Mouse (Mus musculus) liver, embryonic 15.5 days (tissue): Measurements from ENCODE around the gene Dalrd3. TPM values are rescaled to one million over a fixed set of nuclear protein-coding genes. Genes with fewer than 3 reads are reported as not detected.

Experiments
- ATAC-seq: fragments of 200-750 bp; cut with Nextera tagmentation; 2 replicates; pipeline ENCODE4 v1.8.0; 2017; ENCODE audit warnings: moderate number of reproducible peaks, mild to moderate bottlenecking, moderate library complexity; ENCODE audit not compliant: insufficient read depth
- H3K27ac ChIP-seq: fragments of 300-500 bp; sonication (generic); replicated peaks from 2 replicates; pipeline ENCODE4 v1.5.1; 2015; ENCODE audit warnings: mild to moderate bottlenecking, inconsistent platforms
- H3K27me3 ChIP-seq: fragments of 300-500 bp; sonication (generic); 2 replicates; pipeline ENCODE4 v1.6.1; 2015; ENCODE audit warnings: mild to moderate bottlenecking, inconsistent platforms
- H3K36me3 ChIP-seq: fragments of 300-500 bp; sonication (generic); replicated peaks from 2 replicates; pipeline ENCODE4 v1.6.1; 2015; ENCODE audit warnings: moderate library complexity, mild to moderate bottlenecking, inconsistent platforms
- H3K4me1 ChIP-seq: fragments of 300-500 bp; sonication (generic); replicated peaks from 2 replicates; pipeline ENCODE4 v1.6.1; 2015; ENCODE audit warnings: inconsistent platforms
- H3K4me2 ChIP-seq: fragments of 300-500 bp; sonication (generic); 2 replicates; pipeline ENCODE4 v1.6.1; 2015; ENCODE audit warnings: moderate library complexity, mild to moderate bottlenecking, inconsistent platforms
- H3K4me3 ChIP-seq: fragments of 300-500 bp; sonication (generic); replicated peaks from 2 replicates; pipeline ENCODE4 v1.5.1; 2015; ENCODE audit warnings: mild to moderate bottlenecking, inconsistent platforms
- H3K9ac ChIP-seq: fragments of 300-500 bp; sonication (generic); 2 replicates; pipeline ENCODE4 v1.6.1; 2015; ENCODE audit warnings: moderate library complexity, mild to moderate bottlenecking, inconsistent platforms
- H3K9me3 ChIP-seq: fragments of 300-500 bp; sonication (generic); replicated peaks from 2 replicates; pipeline ENCODE4 v1.6.1; 2016; ENCODE audit warnings: inconsistent platforms
- WGBS: fragments of 180-500 bp; shearing (Covaris S2); methylation state at CpG from one replicate; pipeline ENCODE4 v1.1.7; 2015; ENCODE audit warnings: mixed read lengths; ENCODE audit not compliant: insufficient replicate concordance; 5-methylcytosine and 5-hydroxymethylcytosine counted together
- polyA plus RNA-seq: library from polyadenylated mRNA; unstranded; fragments of >200 nt; fragmentation: Nextera tagmentation; extraction: Ambion mirVana; gene quantifications from 2 replicates; pipeline ENCODE4 v1.2.1, GENCODE M21; 2015

Gene Dalrd3
- polyA plus RNA-seq, 1 experiment from 2014 or later: 29.2 TPM

DNA sequence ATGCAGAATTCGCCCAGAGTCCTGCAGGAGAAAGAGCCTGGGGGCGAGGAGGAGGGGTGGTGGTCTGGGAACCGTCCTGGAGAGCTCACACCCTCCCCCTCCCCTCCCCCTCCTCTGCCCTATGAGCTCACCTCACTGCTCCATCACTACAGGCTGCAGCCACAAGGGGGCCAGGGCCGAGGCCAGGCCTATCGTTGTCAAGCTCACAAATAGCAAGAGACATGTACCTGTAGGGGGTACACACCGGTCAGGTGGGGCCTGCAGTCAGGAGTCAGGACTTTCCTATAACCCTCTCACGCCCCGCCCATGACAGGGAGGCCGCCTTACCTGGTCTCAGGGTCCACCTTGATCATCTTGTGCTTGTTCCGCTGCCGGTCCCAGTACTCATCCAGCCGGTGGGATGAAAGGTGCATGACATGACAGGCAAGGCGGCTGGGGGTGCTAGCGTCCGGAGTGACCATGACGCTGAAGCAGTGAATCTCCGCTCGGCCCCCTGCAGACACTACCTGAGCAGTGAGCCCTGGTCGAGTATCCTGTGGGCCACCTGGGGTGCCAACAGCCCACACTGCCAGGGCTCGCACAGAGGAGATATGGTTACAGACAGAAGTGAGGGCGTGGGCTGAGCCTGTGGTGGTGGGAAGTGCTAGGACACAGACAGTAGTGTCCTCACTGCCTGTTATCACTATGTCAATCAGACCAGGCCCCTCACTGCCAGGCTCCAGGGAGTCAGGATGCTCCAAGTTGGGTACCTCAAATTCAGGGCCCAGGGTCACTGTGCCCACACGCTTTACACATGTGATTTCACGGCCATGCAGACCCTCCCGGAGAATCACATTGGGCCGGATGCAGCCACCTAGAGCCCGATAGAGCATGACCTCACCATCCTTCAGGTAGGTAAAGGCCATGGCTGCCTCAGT lies 4.3 kb downstream of the Dalrd3 start:
- H3K9ac ChIP-seq: no peak overlapping the region
- ATAC-seq: no peak
- no peak overlapping the region for H3K4me3 ChIP-seq
- peaks cover 47% of the 10 kb centered on the region for H3K4me1 ChIP-seq
- H3K36me3 ChIP-seq: peaks cover 25% of the 10 kb centered on the region
- H3K27me3 ChIP-seq: no peaks in the 10 kb centered on the region
- no peak overlapping the region for H3K4me2 ChIP-seq
- no peaks in the 10 kb centered on the region for H3K9me3 ChIP-seq
- H3K27ac ChIP-seq: no peak overlapping the region
- WGBS: 59% methylated on average over 26 of the region's 26 CpGs

DNA sequence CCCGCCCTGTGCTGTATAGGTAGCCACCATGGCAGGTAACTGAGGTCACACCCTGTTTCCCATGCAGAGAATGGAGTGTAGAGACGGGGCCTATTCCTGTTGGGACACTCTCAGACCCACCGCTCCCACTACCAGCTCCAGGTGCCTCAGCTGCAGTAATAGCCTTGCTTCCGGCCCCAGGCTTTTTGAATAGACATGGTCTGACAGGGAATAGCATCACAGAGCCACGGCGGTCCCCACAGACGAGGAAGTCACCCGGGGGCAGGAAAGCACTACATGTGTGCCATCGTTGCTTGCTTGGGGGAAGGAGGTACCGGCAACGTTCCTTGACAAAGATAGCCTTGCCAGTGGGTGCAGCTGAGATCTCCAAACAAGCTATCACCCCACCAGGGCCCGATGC lies 5.2 kb downstream of the Dalrd3 start:
- Histone ChIP-seq H3K4me2 (no peak overlapping the region), H3K9ac (no peak overlapping the region), H3K36me3 (peaks cover 25% of the 10 kb centered on the region), H3K27ac (no peak overlapping the region), H3K4me1 (peaks cover 46% of the 10 kb centered on the region), H3K4me3 (no peak overlapping the region), H3K27me3 (no peaks in the 10 kb centered on the region), H3K9me3 (no peaks in the 10 kb centered on the region)
- ATAC-seq: no peak
- WGBS: 66% methylated on average over 12 of the region's 12 CpGs

DNA sequence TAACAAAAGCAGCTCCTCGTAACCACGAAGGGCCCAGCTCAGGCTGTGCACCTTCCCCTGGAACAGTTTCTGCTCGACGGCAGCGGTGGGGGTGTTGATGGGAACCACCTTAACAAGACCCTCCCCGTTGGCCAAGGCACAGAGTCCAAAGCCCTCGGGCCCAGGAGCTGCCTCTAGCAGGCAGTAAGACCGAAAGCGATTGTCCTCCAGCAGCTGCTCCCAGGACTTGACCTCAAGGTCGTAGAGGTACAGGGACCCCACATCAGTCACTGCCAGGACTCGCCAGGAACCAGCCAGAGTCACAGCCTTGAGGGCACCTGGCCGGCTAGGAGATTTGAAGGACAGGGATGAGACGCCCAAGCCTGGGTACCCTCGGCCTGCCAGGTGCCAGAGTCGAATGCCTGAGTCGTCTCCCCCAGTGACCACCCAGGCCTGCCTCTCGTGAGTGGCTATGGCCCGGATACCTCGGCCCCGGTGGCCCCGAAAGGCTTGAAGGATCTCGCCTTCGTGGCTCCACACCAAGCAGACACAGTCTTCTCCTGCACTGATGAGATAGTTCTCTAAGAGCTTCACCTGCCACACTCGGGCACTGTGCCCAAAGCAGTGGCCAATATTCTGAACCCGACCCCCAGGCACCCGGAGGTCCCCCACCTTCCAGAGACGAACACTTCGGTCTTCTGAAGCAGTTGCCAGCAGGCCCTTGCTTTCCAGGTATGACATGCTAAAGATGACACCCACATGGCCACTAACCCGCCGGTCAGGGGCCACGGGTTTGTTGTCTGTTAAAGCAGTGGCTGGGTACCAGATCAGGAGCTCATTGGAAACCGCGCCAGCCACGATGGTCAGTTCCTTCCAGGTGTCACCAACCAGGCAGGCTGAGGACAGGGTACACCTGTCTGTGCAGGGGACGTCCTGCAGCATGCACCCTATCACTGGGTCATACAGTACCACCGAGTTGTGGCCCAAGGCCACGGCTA lies 5.9 kb downstream of the Dalrd3 start:
- Histone ChIP-seq H3K9ac (no peak overlapping the region), H3K9me3 (no peaks in the 10 kb centered on the region), H3K27me3 (no peaks in the 10 kb centered on the region), H3K27ac (no peak overlapping the region), H3K4me3 (no peak overlapping the region), H3K36me3 (peaks cover 25% of the 10 kb centered on the region), H3K4me1 (peaks cover 39% of the 10 kb centered on the region), H3K4me2 (no peak overlapping the region)
- WGBS: 80% methylated on average over 37 of the region's 37 CpGs
- no peak for ATAC-seq

DNA sequence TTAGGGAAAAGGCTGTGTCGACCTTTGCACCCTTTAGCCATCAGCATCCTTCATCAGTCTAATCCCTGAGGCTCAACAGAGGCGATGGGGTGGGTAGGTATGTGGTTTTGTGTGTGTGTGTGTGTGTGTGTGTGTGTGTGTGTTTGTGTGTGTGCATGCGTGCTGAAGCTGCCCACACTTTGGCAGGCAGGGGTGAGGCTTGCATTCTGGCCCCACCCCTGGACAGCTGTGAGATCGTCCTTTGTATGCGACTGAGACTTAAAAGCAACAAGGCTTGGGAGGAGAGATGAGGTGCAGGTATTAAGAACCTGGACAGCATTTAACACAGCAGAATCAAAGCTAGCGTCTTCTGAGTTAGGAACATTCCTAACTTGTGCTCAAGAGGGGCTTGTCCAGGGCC lies 7.3 kb downstream of the Dalrd3 start:
- Histone ChIP-seq H3K9ac (no peak overlapping the region), H3K4me3 (no peak overlapping the region)
- 58% methylated on average over 6 of the region's 6 CpGs for WGBS

DNA sequence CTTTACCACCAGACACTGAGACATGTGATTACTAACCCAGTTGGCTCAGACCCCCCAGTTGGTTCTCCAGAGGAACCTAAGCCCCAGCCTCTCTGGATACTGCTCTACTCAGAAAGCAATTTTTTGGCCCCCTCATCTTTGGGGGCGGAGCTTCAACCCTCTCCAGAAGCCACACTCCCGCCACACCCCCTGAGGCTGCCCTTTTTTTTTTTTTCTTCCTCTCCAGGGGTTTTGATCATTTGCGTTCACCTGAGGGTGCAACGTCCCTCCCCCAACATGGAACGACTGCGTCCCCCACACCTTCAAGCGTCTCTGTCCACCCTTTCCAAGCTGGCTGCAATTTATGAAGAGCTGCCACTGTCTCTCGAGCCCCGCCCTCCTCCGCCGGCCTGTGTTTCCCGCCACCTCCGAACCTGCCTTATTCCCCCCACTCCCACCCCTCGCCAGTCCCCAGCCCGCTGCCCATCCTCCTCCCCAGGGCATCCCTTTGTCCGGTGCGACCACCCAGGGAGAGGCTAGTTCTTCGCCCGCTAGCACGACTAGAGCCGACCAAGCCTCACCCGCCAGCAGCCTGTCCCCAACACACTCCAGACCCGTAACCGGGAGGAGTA lies 8.4 kb downstream of the Dalrd3 start:
- H3K9me3 ChIP-seq: no peaks in the 10 kb centered on the region
- H3K27me3 ChIP-seq: no peaks in the 10 kb centered on the region
- H3K9ac ChIP-seq: peak overlapping the region; percentile 79
- peak overlapping the region; percentile 72 for H3K4me3 ChIP-seq
- H3K27ac ChIP-seq: peak overlapping the region; percentile 78
- peaks cover 30% of the 10 kb centered on the region for H3K4me1 ChIP-seq
- peak; percentile 12 for ATAC-seq
- peaks cover 4% of the 10 kb centered on the region for H3K36me3 ChIP-seq
- WGBS: under 1% methylated on average over 24 of the region's 24 CpGs
- peak overlapping the region; percentile 91 for H3K4me2 ChIP-seq

More for the DNA sequence above, 7.3 kb downstream of the Dalrd3 start:
- H3K4me1 ChIP-seq: peaks cover 30% of the 10 kb centered on the region
- ATAC-seq: no peak
- H3K9me3 ChIP-seq: no peaks in the 10 kb centered on the region
- no peaks in the 10 kb centered on the region for H3K27me3 ChIP-seq
- H3K36me3 ChIP-seq: peaks cover 14% of the 10 kb centered on the region
- H3K27ac ChIP-seq: no peak overlapping the region
- H3K4me2 ChIP-seq: no peak overlapping the region

DNA sequence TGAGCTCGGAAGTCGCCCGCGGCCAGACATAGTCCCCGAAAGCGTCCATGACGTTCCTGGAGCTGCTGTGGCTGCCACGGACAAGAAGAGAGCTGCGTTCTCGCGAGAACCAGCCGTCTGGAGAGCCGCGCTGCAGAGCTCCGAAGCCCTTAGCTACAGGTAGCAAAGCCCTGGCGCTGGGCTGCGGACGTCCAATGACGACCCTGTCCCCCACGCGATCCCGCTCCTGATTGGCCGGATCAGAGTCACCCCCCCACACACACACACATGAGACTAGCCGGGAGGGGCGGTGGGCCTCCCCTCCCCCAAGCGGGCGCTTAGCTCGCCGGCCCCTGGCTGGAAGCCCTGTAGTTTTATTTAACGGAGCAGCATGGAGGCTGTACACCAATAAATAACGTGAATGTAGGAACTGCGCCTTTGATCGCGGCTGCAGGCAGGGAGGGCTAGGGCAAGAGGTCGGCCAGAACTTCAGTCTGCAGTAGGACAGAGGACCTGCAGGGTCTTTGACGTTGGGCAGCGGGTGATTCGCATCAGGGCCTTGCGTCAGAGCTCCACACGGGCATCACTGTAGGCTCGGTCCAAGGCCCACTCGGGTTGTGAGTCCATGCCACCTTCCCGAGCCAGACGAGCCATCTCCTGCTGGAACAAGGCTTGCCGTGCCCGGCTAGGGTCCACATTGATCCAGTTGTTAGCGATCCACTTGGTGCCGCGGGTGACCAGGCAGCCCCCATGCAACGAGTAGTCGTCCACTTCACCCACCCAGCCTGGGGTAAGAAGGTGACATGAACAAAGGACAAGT lies 9.1 kb downstream of the Dalrd3 start, which contains the start of gene Wdr6:
TSS of gene Wdr6 (minus strand) at position 195 of the 799 bp plus-strand sequence.
- peaks cover 30% of the 10 kb centered on the region for H3K4me1 ChIP-seq
- H3K9me3 ChIP-seq: no peaks in the 10 kb centered on the region
- H3K9ac ChIP-seq: peak within 1 kb of the TSS; percentile 79
- H3K27me3 ChIP-seq: no peaks in the 10 kb centered on the region
- H3K4me2 ChIP-seq: peak within 1 kb of the TSS; percentile 91
- ATAC-seq: peak; percentile 86
- peak within 1 kb of the TSS; percentile 78 for H3K27ac ChIP-seq
- no peaks in the 10 kb centered on the region for H3K36me3 ChIP-seq
- WGBS: 6% methylated on average over 51 of the region's 51 CpGs
- peak within 1 kb of the TSS; percentile 72 for H3K4me3 ChIP-seq

DNA sequence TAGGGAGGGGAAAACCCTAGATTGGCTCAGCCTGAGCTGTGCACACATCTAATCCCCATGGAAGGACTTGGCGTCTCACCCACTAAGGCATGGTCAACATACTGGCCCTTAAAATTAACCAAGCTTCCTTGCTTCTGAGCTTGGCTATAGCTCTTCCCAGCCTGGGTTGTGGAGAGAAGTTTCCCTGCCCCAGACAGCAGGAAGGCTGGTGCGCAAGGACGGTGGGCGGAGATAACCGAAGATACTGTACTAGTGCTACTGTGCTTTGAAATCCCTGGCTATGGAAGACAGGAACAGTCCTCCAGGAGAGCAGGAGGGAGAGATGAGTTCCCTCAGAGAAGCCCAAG lies 9.6 kb downstream of the Dalrd3 start:
- 60% methylated on average over 5 of the region's 5 CpGs for WGBS

DNA sequence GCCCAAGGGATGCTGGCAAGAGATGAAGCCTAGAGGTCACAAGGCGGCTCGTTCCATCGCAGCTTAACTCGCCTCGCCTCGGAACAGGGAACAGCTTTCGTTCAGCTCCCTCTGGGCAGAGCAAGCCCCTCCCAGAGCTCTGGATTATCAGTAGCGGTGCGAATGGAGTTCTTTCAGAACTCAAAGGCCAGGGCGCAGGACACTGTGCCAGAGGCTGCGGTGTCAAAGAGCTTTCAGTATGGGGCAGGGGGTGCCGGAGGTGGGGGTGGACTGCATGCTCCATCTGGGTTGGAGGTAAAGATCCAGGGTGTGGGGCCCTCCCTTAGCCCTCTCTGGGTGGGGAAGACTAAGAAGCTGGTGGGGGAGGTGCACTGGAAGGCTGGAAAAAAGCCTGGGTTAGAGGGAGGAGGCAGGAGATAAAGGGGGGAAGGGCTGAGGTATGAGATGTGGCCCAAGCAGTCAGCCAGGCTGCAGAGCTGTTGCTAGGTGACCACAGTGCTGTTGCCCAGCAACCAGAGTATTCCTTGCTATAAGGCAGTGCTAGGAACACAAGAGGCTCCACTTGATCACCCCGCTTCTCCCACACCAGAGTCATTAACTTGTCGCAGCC lies 18.0 kb downstream of the Dalrd3 start:
- no peaks in the 10 kb centered on the region for H3K27me3 ChIP-seq
- WGBS: 39% methylated on average over 14 of the region's 14 CpGs
- no peak overlapping the region for H3K4me2 ChIP-seq
- no peak overlapping the region for H3K9ac ChIP-seq
- H3K9me3 ChIP-seq: no peaks in the 10 kb centered on the region
- H3K36me3 ChIP-seq: no peaks in the 10 kb centered on the region
- peaks cover 7% of the 10 kb centered on the region; the same call in 1 of the 2 replicates for H3K4me1 ChIP-seq
- no peak overlapping the region for H3K4me3 ChIP-seq
- ATAC-seq: no peak
- H3K27ac ChIP-seq: no peak overlapping the region

More for the DNA sequence above, 9.6 kb downstream of the Dalrd3 start:
- H3K27me3 ChIP-seq: no peaks in the 10 kb centered on the region
- peak overlapping the region; percentile 79; the same call in 1 of the 2 replicates for H3K9ac ChIP-seq
- peak overlapping the region; percentile 91 for H3K4me2 ChIP-seq
- H3K4me3 ChIP-seq: peak overlapping the region; percentile 72
- ATAC-seq: no peak
- no peaks in the 10 kb centered on the region for H3K9me3 ChIP-seq
- peak overlapping the region; percentile 56; the same call in 1 of the 2 replicates for H3K27ac ChIP-seq
- H3K4me1 ChIP-seq: peaks cover 30% of the 10 kb centered on the region
- no peaks in the 10 kb centered on the region for H3K36me3 ChIP-seq

DNA sequence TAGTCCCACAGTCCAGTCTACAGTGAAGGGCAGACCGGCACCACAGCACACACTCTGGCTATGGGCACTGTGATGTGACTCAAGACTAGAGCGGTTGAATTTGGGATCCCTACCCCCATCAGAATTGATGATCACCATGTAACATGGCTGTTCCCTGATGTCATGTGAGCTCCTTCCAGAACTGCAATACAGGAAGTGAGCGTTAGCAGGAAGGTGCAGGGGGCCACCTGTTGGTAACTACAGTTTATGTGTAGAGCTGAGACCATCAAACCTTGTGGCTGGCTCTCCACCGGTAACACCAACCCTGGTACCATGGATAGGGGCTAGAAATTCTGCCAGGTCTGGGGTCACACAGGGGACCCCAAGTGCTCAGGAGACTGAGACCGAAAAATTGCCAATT lies 19.5 kb downstream of the Dalrd3 start:
- Histone ChIP-seq H3K9ac (no peak overlapping the region), H3K4me3 (no peak overlapping the region), H3K4me2 (no peak overlapping the region), H3K36me3 (no peaks in the 10 kb centered on the region), H3K4me1 (peaks cover 7% of the 10 kb centered on the region; the same call in 1 of the 2 replicates), H3K27me3 (no peaks in the 10 kb centered on the region), H3K9me3 (no peaks in the 10 kb centered on the region), H3K27ac (no peak overlapping the region)
- WGBS: 60% methylated on average over 5 of the region's 5 CpGs
- ATAC-seq: no peak

DNA sequence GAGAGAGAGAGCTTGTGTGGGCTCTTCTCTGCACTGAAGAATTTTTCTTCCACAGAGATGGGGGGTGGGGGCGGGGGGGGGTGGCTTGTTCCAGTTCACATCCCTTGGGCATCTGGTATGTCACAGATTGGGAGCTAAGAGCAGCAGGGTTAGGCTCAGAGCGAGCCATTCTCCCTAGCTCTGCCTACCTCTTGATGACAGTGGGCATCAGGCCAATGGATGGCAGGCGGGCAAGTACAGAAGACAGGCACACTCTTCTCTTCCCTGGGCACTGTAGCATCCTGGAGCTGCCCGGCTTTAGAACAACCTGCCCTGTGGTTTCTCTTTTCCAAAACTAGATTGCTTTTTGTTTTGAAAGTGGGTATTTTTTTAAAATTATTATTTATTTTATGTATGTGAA lies 21.8 kb downstream of the Dalrd3 start:
- 76% methylated on average over 4 of the region's 4 CpGs for WGBS
- H3K4me2 ChIP-seq: no peak overlapping the region
- no peak overlapping the region for H3K27ac ChIP-seq
- no peaks in the 10 kb centered on the region for H3K9me3 ChIP-seq
- H3K4me1 ChIP-seq: peaks cover 13% of the 10 kb centered on the region
- no peak overlapping the region for H3K4me3 ChIP-seq
- no peak for ATAC-seq
- H3K9ac ChIP-seq: no peak overlapping the region
- H3K27me3 ChIP-seq: no peaks in the 10 kb centered on the region
- no peaks in the 10 kb centered on the region for H3K36me3 ChIP-seq
